Mouse (Mus musculus) neural tube, embryonic 15.5 days (tissue): ENCODE data around the gene Pskh1. TPM values are rescaled to one million over a fixed set of nuclear protein-coding genes. Genes with fewer than 3 reads are reported as not detected.

ENCODE experiments used
- ATAC-seq: fragments of 200-750 bp; cut with Nextera tagmentation; 2 replicates; pipeline ENCODE4 v1.8.0; 2017; ENCODE audit warnings: mild to moderate bottlenecking, moderate TSS enrichment, moderate library complexity; ENCODE audit not compliant: low FRiP score
- H3K27ac ChIP-seq: fragments of 300-500 bp; sonication (generic); replicated peaks from 2 replicates; pipeline ENCODE4 v1.5.1; 2015; ENCODE audit warnings: mild to moderate bottlenecking, inconsistent platforms
- H3K27me3 ChIP-seq: fragments of 300-500 bp; sonication (generic); replicated peaks from 2 replicates; pipeline ENCODE4 v1.6.1; 2015; ENCODE audit warnings: inconsistent platforms
- H3K36me3 ChIP-seq: fragments of 300-500 bp; sonication (generic); 2 replicates; pipeline ENCODE4 v1.6.1; 2015; ENCODE audit warnings: inconsistent platforms
- H3K4me1 ChIP-seq: fragments of 300-500 bp; sonication (generic); 2 replicates; pipeline ENCODE4 v1.6.1; 2015; ENCODE audit warnings: inconsistent platforms
- H3K4me2 ChIP-seq: fragments of 300-500 bp; sonication (generic); 2 replicates; pipeline ENCODE4 v1.6.1; 2015; ENCODE audit warnings: inconsistent platforms, mild to moderate bottlenecking, moderate library complexity
- H3K4me3 ChIP-seq: fragments of 300-500 bp; sonication (generic); replicated peaks from 2 replicates; pipeline ENCODE4 v1.5.1; 2015; ENCODE audit warnings: mild to moderate bottlenecking, inconsistent platforms
- H3K9ac ChIP-seq: fragments of 300-500 bp; sonication (generic); replicated peaks from 2 replicates; pipeline ENCODE4 v1.6.1; 2015; ENCODE audit warnings: mild to moderate bottlenecking, inconsistent platforms
- H3K9me3 ChIP-seq: fragments of 300-500 bp; sonication (generic); replicated peaks from 2 replicates; pipeline ENCODE4 v1.6.1; 2016; ENCODE audit warnings: inconsistent platforms
- WGBS: fragments of 180-500 bp; shearing (Covaris S2); methylation state at CpG from one replicate; pipeline ENCODE4 v1.1.7; 2015; ENCODE audit warnings: mixed read lengths; 5-methylcytosine and 5-hydroxymethylcytosine counted together
- polyA plus RNA-seq: library from polyadenylated mRNA; unstranded; fragments of >200 nt; fragmentation: Nextera tagmentation; extraction: Ambion mirVana; gene quantifications from 2 replicates; pipeline ENCODE4 v1.2.1, GENCODE M21; 2015

Gene Pskh1
- polyA plus RNA-seq, 1 experiment from 2014 or later = 9.3 TPM

DNA sequence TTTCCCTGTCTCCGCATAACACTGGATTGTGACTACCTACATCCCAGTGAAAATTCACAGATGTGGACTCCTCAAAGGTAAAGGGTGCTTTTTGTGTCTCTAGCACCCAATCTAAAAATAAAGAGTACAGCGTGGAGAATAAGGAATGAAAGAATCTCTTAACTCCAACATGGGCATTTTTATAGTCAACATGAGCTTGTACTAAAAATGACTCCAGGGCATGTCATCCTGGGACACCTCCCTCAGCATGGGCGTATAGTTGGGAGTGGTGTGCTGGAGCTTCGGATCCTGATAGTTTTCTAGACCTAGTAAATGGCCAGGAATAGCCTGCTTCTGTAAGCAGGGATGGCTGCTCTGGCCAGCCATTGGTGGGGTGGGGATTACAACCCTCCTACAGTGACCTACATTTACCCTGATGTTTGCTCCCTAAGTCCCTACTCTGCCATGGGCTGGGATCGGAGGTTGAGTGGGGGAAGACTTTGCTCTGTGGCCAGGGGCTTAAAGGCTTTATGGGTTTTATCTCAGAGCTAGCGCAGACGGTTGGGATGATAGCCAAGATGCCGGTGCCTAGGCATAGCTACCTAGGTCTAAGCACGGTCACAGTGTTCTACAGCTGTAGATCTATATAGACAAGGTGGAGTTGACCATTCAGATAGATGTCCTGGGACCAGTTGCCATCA is 2.3 kb upstream of the Pskh1 start:
- H3K9me3 ChIP-seq = no peaks in the 10 kb centered on the region
- 84% methylated on average over 9 of the region's 9 CpGs for WGBS
- no peak for ATAC-seq
- peaks cover 22% of the 10 kb centered on the region for H3K4me1 ChIP-seq
- H3K27me3 ChIP-seq = no peaks in the 10 kb centered on the region
- H3K9ac ChIP-seq = no peak overlapping the region
- no peak overlapping the region for H3K4me3 ChIP-seq
- H3K36me3 ChIP-seq = peaks cover 9% of the 10 kb centered on the region; the same call in 1 of the 2 replicates
- no peak overlapping the region for H3K27ac ChIP-seq
- H3K4me2 ChIP-seq = no peak overlapping the region

DNA sequence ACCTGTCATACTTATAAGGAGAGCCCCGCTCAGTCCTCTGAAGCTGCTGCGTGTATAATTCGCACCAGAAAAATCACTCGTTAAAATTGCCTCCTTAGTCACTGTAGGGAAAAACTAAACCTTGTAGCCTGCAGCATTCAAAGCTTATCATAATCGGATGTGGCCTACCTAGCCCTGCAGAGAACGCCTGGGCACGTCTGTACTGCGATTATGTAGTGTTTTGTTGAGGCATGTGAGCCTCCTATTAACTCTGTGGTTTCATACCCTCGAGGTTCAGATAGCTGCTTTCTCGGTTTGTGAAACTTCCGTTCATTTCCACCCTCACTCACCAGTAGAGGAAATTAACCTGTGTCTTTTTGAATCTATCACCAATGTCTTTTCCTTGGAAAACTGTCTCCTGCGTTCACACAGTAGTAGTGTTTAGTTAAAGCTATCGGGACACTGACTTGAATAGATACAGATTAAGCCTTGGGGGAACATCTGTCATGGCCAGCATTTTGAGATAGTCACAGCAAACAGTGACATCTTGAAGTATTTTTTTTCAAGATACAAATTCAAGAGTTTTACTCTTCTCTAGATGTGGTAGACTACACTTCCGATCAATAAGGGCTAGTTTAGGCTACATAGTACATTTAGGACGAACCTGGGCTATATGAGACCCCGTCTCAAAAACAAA is 838 bp downstream of the Pskh1 start:
- no peaks in the 10 kb centered on the region for H3K36me3 ChIP-seq
- H3K27ac ChIP-seq = peak overlapping the region; percentile 91
- no peak for ATAC-seq
- H3K4me3 ChIP-seq = peak overlapping the region; percentile 98
- no peaks in the 10 kb centered on the region for H3K27me3 ChIP-seq
- H3K9ac ChIP-seq = peak overlapping the region; percentile 99
- 39% methylated on average over 16 of the region's 16 CpGs for WGBS
- peak overlapping the region; percentile 74 for H3K4me2 ChIP-seq
- peaks cover 12% of the 10 kb centered on the region for H3K4me1 ChIP-seq
- no peaks in the 10 kb centered on the region for H3K9me3 ChIP-seq

DNA sequence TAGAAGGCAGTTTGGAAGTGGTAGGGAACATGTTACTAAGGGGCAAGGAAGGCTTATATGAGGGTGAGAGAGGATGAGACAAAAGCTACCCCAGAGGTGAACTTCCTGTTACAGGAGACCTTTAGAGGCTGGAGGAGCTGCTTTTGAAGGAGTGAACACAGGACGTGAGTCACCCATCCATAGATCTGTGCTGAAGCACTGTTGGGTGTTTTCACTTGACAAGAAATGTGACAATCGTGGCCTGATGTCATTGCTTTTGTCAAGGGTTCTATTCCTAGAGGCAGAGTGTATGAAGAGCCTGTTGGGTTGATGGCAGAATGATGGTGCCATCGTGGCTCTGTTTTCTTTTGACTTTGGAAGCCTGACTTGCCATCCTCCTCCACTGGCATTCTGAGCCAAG is 19.1 kb downstream of the Pskh1 start:
- no peak overlapping the region for H3K4me2 ChIP-seq
- no peak overlapping the region for H3K27ac ChIP-seq
- H3K9ac ChIP-seq = no peak overlapping the region
- no peaks in the 10 kb centered on the region for H3K9me3 ChIP-seq
- ATAC-seq = no peak
- 91% methylated on average over 3 of the region's 3 CpGs for WGBS
- no peaks in the 10 kb centered on the region for H3K27me3 ChIP-seq
- no peaks in the 10 kb centered on the region for H3K4me1 ChIP-seq
- H3K36me3 ChIP-seq = peaks cover 9% of the 10 kb centered on the region
- H3K4me3 ChIP-seq = no peak overlapping the region

DNA sequence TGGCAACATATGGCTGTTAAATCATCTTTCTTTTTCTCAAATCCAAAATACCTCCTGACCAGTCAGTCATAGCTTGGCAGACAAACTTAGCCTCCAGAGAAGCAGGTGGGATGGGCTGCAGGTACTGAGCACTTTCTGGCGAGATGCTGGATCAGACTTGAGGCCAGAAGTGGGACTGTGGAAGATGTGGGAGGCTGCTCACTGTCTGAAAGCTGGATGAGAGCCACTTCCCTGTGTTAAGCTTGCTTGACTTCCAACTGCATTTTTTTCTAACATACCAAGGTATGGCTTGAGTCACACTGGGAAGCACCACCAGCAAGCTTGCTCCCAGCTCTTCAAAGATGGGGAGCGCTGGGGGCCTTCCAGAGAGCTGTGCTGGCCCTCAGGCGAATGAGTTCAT is 24.9 kb downstream of the Pskh1 start:
- H3K4me2 ChIP-seq = no peak overlapping the region
- no peaks in the 10 kb centered on the region for H3K27me3 ChIP-seq
- WGBS = 79% methylated on average over 3 of the region's 3 CpGs
- H3K9ac ChIP-seq = no peak overlapping the region
- H3K9me3 ChIP-seq = no peaks in the 10 kb centered on the region
- no peak for ATAC-seq
- no peaks in the 10 kb centered on the region for H3K4me1 ChIP-seq
- H3K4me3 ChIP-seq = no peak overlapping the region
- H3K27ac ChIP-seq = no peak overlapping the region
- 0 out of 2 replicates have a peak, but pooled peaks cover 7% of the 10 kb centered on the region for H3K36me3 ChIP-seq

GRCm38 (mm10) chr8:105930602-105931001 is 30.4 kb downstream of the Pskh1 start:
- Histone ChIP-seq H3K4me3 (no peak overlapping the region), H3K9me3 (no peaks in the 10 kb centered on the region), H3K9ac (no peak overlapping the region), H3K27ac (peak overlapping the region; percentile 46; the same call in 1 of the 2 replicates), H3K4me1 (peaks cover 7% of the 10 kb centered on the region), H3K36me3 (0 out of 2 replicates have a peak, but pooled peaks cover 16% of the 10 kb centered on the region), H3K27me3 (no peaks in the 10 kb centered on the region), H3K4me2 (no peak overlapping the region)
- ATAC-seq = peak; percentile 49
- 15% methylated on average over 8 of the region's 8 CpGs for WGBS

DNA sequence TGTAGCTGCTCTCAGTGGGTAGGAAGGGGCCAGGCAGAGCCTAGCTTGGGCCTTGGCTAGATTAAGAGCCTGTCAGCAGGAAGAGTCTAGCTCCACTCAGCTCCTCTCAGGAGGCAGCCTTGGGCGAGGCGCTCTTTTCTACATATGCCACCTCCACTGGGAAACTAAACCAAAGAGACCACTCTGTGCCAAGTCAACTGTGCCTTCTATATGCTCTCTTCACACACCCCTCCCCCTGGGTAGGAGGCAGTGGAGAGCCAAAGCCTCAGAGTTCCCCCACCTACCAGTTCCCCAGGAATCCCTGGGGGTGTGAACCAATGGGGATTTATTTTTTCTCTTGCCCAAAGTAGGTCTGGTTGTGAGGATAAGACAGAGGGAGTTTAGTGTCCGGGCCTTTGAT is 31.0 kb downstream of the Pskh1 start:
- Histone ChIP-seq H3K27ac (no peak overlapping the region), H3K4me1 (peaks cover 14% of the 10 kb centered on the region), H3K4me2 (no peak overlapping the region), H3K36me3 (0 out of 2 replicates have a peak, but pooled peaks cover 16% of the 10 kb centered on the region), H3K9me3 (no peaks in the 10 kb centered on the region), H3K4me3 (no peak overlapping the region), H3K9ac (no peak overlapping the region), H3K27me3 (no peaks in the 10 kb centered on the region)
- no peak for ATAC-seq
- 96% methylated on average over 3 of the region's 3 CpGs for WGBS

- ATAC-seq = no peak
- H3K9ac ChIP-seq = no peak overlapping the region
- no peak overlapping the region for H3K4me3 ChIP-seq
- H3K4me2 ChIP-seq = no peak overlapping the region
- peaks cover 19% of the 10 kb centered on the region for H3K4me1 ChIP-seq
- H3K9me3 ChIP-seq = no peaks in the 10 kb centered on the region
- H3K27ac ChIP-seq = no peak overlapping the region
- WGBS = 93% methylated on average over 11 of the region's 11 CpGs
- H3K36me3 ChIP-seq = 0 out of 2 replicates have a peak, but pooled peaks cover 16% of the 10 kb centered on the region
- H3K27me3 ChIP-seq = no peaks in the 10 kb centered on the region
Observed at GRCm38 (mm10) chr8:105932525-105932924, 32.3 kb downstream of the Pskh1 start.

DNA sequence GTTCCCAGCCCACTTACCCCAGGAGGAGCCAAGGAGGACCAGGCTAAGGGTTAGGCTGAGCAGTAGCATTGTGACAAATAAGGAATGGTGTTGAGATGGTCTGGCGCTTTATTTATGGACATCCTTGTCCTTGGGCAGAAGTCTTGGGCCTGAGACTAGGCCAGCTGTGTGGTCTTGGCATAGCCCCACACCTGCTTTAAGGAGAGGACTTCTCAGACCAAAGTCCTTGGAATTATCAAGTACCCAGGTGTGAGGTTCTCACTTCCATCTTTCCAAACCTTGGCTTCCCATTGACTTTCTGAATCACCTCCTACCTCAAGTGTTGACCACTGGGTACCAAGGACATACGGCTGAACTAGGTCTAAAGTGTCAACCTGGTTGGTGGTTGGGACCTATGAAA is 33.5 kb downstream of the Pskh1 start, which contains the start of gene Ctrl:
TSS of gene Ctrl (minus strand) at position 101 of the 400 bp plus-strand sequence.
- no peak within 1 kb of the TSS for H3K4me2 ChIP-seq
- H3K36me3 ChIP-seq = 0 out of 2 replicates have a peak, but pooled peaks cover 16% of the 10 kb centered on the region
- no peak for ATAC-seq
- H3K9ac ChIP-seq = no peak within 1 kb of the TSS
- no peaks in the 10 kb centered on the region for H3K27me3 ChIP-seq
- H3K27ac ChIP-seq = no peak within 1 kb of the TSS
- H3K4me3 ChIP-seq = no peak within 1 kb of the TSS
- peaks cover 30% of the 10 kb centered on the region for H3K4me1 ChIP-seq
- 90% methylated on average over 2 of the region's 2 CpGs for WGBS
- no peaks in the 10 kb centered on the region for H3K9me3 ChIP-seq

- Histone ChIP-seq H3K9me3 (no peaks in the 10 kb centered on the region), H3K9ac (no peak overlapping the region), H3K27me3 (no peaks in the 10 kb centered on the region), H3K27ac (no peak overlapping the region), H3K4me3 (no peak overlapping the region), H3K36me3 (0 out of 2 replicates have a peak, but pooled peaks cover 12% of the 10 kb centered on the region), H3K4me1 (peaks cover 30% of the 10 kb centered on the region), H3K4me2 (no peak overlapping the region)
- ATAC-seq = no peak
- 89% methylated on average over 6 of the region's 6 CpGs for WGBS
Observed at GRCm38 (mm10) chr8:105935105-105935504, 34.9 kb downstream of the Pskh1 start.

- H3K27me3 ChIP-seq = no peaks in the 10 kb centered on the region
- no peaks in the 10 kb centered on the region for H3K9me3 ChIP-seq
- peak overlapping the region; percentile 77 for H3K4me3 ChIP-seq
- no peak for ATAC-seq
- 0 out of 2 replicates have a peak, but pooled peaks cover 12% of the 10 kb centered on the region for H3K36me3 ChIP-seq
- peak overlapping the region; percentile 94 for H3K4me2 ChIP-seq
- WGBS = 30% methylated on average over 7 of the region's 7 CpGs
- H3K9ac ChIP-seq = peak overlapping the region; percentile 82
- H3K4me1 ChIP-seq = peaks cover 26% of the 10 kb centered on the region
- H3K27ac ChIP-seq = peak overlapping the region; percentile 94
Observed at GRCm38 (mm10) chr8:105935863-105936603, 35.8 kb downstream of the Pskh1 start.

DNA sequence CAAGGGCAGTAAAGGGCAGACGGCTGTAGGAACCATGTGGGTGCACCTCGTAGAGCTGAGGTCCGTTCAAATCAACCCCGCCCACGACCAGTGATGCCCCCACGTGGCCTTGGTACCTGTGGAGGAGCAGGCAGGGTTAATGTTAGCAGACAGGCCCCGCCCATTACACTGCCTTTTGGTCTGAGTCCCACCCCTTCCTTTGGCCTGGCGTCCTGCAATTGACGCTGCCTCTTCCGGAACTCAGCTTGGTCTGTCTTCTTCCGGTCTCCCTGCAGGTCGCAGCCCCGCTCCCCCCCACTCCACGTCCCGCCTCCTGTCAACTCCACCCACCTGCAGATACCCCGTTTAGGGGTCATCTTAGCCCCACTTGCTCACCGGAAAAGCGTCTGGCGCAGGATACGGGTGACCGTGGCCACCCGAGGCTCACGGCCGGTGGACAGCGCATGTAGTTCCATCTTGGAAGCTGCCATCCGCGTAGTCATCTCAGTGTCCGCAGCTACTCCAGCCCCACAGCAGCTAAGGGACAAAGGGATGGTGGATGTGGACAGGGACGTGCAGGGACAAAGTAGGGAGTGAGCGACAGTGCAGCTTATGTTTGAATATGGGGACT is 36.7 kb downstream of the Pskh1 start:
- ATAC-seq = peak; percentile 91
- under 1% methylated on average over 30 of the region's 30 CpGs for WGBS
- H3K27me3 ChIP-seq = no peaks in the 10 kb centered on the region

More for the DNA sequence above, 36.7 kb downstream of the Pskh1 start:
- H3K9me3 ChIP-seq = no peaks in the 10 kb centered on the region
- 0 out of 2 replicates have a peak, but pooled peaks cover 7% of the 10 kb centered on the region for H3K36me3 ChIP-seq
- peak overlapping the region; percentile 77 for H3K4me3 ChIP-seq
- H3K4me2 ChIP-seq = peak overlapping the region; percentile 94
- peaks cover 26% of the 10 kb centered on the region for H3K4me1 ChIP-seq
- peak overlapping the region; percentile 94 for H3K27ac ChIP-seq
- H3K9ac ChIP-seq = peak overlapping the region; percentile 82
